Mouse (Mus musculus) midbrain, embryonic 12.5 days (tissue): ENCODE data around the gene Exosc10. TPM values are rescaled to one million over a fixed set of nuclear protein-coding genes. Genes with fewer than 3 reads are reported as not detected.

Source experiments
- ATAC-seq: fragments of 200-750 bp; cut with Nextera tagmentation; 2 replicates; pipeline ENCODE4 v1.8.0; 2017; ENCODE audit warnings: low read depth, moderate TSS enrichment, moderate library complexity; ENCODE audit not compliant: low FRiP score
- H3K27ac ChIP-seq: fragments of 300-500 bp; sonication (generic); replicated peaks from 2 replicates; pipeline ENCODE4 v1.5.1; 2016; ENCODE audit warnings: mild to moderate bottlenecking
- H3K27me3 ChIP-seq: fragments of 300-500 bp; sonication (generic); 2 replicates; pipeline ENCODE4 v1.6.1; 2016; ENCODE audit warnings: mild to moderate bottlenecking
- H3K36me3 ChIP-seq: fragments of 300-500 bp; sonication (generic); 2 replicates; pipeline ENCODE4 v1.6.1; 2016
- H3K4me1 ChIP-seq: fragments of 300-500 bp; sonication (generic); 2 replicates; pipeline ENCODE4 v1.6.1; 2016
- H3K4me2 ChIP-seq: fragments of 300-500 bp; sonication (generic); replicated peaks from 2 replicates; pipeline ENCODE4 v1.6.1; 2016; ENCODE audit warnings: mild to moderate bottlenecking, moderate library complexity
- H3K4me3 ChIP-seq: fragments of 300-500 bp; sonication (generic); 2 replicates; pipeline ENCODE4 v1.5.1; 2016; ENCODE audit warnings: mild to moderate bottlenecking
- H3K9ac ChIP-seq: fragments of 300-500 bp; sonication (generic); replicated peaks from 2 replicates; pipeline ENCODE4 v1.6.1; 2016; ENCODE audit warnings: mild to moderate bottlenecking, moderate library complexity
- H3K9me3 ChIP-seq: fragments of 300-500 bp; sonication (generic); 2 replicates; pipeline ENCODE4 v1.6.1; 2016; ENCODE audit warnings: mild to moderate bottlenecking
- WGBS: fragments of 180-500 bp; shearing (Covaris S2); methylation state at CpG from one replicate; pipeline ENCODE4 v1.1.7; 2016; 5-methylcytosine and 5-hydroxymethylcytosine counted together
- polyA plus RNA-seq: library from polyadenylated mRNA; unstranded; fragments of >200 nt; fragmentation: Nextera tagmentation; extraction: Ambion mirVana; gene quantifications from 2 replicates; pipeline ENCODE4 v1.2.1, GENCODE M21; 2016

Exosc10 gene
- polyA plus RNA-seq, 1 experiment from 2014 or later: 96.4 TPM

DNA sequence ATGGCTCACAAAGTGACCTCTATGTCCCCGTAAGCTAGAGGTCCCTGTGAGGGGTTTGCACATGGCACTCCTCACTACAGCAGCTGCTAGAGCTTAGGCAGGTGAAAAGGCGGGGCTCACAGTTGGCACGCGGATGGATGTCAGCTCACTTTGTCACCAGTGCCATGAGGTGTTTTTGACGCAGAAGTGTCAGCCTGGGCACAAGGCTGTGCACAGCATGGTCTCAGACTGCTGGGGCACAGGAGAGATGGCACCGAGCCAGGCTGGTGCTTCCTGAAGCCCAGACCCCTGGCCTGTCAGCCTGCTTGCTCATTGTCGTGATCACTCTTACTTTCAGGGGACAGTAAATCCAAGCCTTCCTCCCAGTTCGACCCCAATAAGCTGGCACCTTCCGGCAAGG lies 22.5 kb downstream of the Exosc10 start:
- Histone ChIP-seq H3K9me3 (no peaks in the 10 kb centered on the region), H3K4me2 (no peak overlapping the region), H3K4me1 (no peaks in the 10 kb centered on the region), H3K36me3 (peaks cover 77% of the 10 kb centered on the region), H3K27me3 (no peaks in the 10 kb centered on the region), H3K9ac (no peak overlapping the region), H3K27ac (no peak overlapping the region), H3K4me3 (no peak overlapping the region)
- no peak for ATAC-seq
- WGBS: 95% methylated on average over 9 of the region's 9 CpGs

DNA sequence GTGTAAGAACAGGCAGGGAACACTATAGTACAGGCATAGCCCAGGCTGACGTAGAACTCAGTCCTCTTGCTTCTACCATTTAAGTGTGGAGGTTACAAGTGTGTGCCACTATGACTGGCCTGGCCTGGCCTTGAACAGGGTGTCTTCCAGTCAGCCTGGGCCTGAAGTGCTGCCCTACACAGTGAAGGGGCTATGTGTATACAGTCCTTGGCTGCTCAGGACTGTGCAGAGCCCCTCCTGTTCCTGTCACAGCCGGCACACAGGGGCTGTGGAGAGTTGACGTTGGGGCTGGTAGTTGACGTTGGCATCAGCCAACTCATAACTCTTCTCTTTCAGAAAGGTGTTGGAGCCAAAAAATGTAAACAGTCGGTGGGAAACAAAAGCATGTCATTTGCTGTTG lies 23.2 kb downstream of the Exosc10 start:
- no peak overlapping the region for H3K4me3 ChIP-seq
- H3K4me1 ChIP-seq: no peaks in the 10 kb centered on the region
- no peaks in the 10 kb centered on the region for H3K9me3 ChIP-seq
- H3K36me3 ChIP-seq: peaks cover 70% of the 10 kb centered on the region
- 94% methylated on average over 5 of the region's 5 CpGs for WGBS
- H3K27ac ChIP-seq: no peak overlapping the region
- H3K27me3 ChIP-seq: no peaks in the 10 kb centered on the region
- no peak overlapping the region for H3K9ac ChIP-seq
- no peak overlapping the region for H3K4me2 ChIP-seq
- no peak for ATAC-seq

DNA sequence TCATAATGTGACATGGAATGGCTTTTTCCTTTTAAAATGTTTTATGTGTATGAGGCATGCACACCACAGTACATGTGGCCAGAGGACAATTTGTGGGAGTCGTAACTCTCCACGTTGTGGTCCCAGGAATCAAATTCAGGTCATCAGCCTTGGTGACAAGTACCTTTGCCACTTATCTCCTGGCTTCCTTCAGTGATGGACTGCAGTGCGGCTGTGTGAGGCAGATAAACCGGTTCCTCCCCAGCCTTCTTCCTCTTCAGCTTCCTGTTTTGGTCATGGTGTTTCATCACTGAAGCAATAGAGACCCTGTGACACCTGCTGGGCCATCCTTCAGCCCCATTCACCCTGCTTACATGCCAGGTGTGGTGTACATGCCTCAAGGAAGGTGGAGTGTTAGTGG lies 25.0 kb downstream of the Exosc10 start:
- H3K27ac ChIP-seq: no peak overlapping the region
- no peaks in the 10 kb centered on the region for H3K27me3 ChIP-seq
- H3K4me1 ChIP-seq: no peaks in the 10 kb centered on the region
- peaks cover 52% of the 10 kb centered on the region for H3K36me3 ChIP-seq
- ATAC-seq: no peak
- no peak overlapping the region for H3K4me3 ChIP-seq
- H3K4me2 ChIP-seq: no peak overlapping the region
- no peak overlapping the region for H3K9ac ChIP-seq
- no peaks in the 10 kb centered on the region for H3K9me3 ChIP-seq
- WGBS: 88% methylated on average over 4 of the region's 4 CpGs

DNA sequence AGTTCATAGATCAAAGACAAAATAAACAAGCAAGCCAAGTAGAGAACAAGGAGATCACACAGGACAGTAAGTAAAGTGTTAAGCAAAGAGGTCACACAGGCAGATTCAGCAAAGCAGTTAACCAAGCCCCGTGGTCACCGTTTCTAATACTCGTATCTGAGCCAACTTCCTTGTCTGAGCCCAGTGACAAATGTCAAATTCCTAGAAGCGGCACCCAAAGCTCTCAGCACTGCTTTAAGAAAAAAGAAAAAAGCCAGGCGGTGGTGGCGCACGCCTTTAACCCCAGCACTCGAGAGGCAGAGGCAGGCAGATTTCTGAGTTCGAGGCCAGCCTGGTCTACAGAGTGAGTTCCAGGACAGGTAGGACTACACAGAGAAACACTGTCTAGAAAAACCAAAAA lies 28.4 kb downstream of the Exosc10 start:
- Histone ChIP-seq H3K9me3 (no peaks in the 10 kb centered on the region), H3K36me3 (peaks cover 18% of the 10 kb centered on the region), H3K27ac (no peak overlapping the region), H3K4me3 (no peak overlapping the region), H3K27me3 (no peaks in the 10 kb centered on the region), H3K9ac (no peak overlapping the region), H3K4me1 (peaks cover 3% of the 10 kb centered on the region), H3K4me2 (no peak overlapping the region)
- ATAC-seq: no peak
- 89% methylated on average over 9 of the region's 9 CpGs for WGBS

DNA sequence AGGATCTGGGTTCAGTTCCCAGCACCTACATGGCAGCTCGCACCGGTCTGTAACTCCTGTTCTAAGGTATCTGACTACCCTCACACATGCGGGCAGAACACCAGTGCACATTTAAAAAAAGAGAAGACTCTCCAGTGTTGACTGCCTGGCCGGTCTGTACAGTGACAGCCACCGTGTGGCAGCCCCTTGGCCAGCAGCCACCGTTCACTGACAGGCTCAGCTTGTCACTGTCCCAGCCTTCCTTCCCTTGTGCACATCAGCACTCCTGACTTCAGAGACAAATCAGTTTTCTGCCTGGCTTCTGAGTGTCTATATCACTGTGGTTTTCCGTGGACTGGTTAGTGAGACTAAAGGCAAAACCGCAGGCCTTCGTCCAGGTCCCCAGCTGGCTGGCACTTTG lies 30.6 kb downstream of the Exosc10 start:
- Histone ChIP-seq H3K9me3 (no peaks in the 10 kb centered on the region), H3K4me2 (no peak overlapping the region), H3K4me1 (peaks cover 18% of the 10 kb centered on the region), H3K4me3 (no peak overlapping the region), H3K27ac (no peak overlapping the region), H3K9ac (no peak overlapping the region), H3K27me3 (no peaks in the 10 kb centered on the region), H3K36me3 (peaks cover 10% of the 10 kb centered on the region)
- no peak for ATAC-seq
- WGBS: 87% methylated on average over 9 of the region's 9 CpGs

DNA sequence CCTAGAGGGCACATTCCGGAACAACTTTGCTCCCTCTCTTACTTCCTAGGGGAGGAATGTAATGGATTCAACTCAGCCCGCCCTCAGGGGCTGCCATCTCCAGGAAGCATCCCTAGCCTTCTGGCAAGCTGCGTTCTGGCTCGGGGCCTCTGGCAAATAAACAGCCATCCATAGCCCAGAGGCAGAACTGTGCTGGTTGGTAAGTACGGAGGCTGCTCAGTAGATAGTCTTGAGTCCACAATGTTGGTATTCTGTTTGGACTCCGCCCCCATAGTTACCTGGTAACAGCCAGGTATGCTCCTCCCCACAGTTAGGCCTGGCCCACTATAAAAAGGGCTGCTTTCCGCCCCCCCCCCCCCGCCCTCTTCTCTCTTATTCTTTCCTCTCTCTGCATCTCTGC lies 31.3 kb downstream of the Exosc10 start:
- Histone ChIP-seq H3K27ac (no peak overlapping the region), H3K36me3 (peaks cover 17% of the 10 kb centered on the region), H3K4me2 (no peak overlapping the region), H3K9me3 (no peaks in the 10 kb centered on the region), H3K4me1 (peaks cover 18% of the 10 kb centered on the region), H3K27me3 (no peaks in the 10 kb centered on the region), H3K9ac (no peak overlapping the region), H3K4me3 (no peak overlapping the region)
- 61% methylated on average over 7 of the region's 8 CpGs for WGBS
- no peak for ATAC-seq

DNA sequence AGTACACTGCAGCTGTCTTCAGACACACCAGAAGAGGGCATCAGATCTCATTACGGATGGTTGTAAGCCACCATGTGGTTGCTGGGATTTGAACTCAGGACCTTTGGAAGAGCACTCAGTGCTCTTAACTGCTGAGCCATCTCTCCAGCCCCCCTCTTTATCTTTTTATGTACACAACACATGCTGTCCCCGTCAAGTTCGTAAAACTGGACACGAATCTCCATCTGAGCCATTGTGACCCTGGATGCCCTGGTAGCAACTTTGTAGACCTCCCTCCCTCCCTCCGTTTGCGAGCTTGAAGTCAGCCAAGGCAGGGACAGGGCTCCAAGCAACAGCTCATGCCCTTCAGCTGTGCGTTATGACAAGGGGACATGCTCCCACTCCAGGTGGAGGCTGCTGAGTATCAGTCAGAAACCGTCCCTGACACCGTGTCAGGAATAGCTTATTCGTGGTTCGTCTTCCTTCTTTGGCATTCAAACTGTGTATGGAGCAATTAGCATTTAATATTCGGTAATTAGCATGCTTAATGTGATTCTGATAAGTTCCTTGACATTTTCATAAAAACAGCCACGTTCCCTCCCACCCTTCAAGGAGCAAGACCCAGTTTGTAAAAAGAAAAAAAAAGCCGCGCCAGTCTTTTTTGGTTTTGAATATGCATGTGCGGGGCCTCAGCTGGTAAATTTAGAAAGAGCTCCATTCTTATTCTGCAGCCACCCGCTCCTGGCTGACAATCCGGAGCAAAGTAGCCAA lies 32.4 kb downstream of the Exosc10 start:
- Histone ChIP-seq H3K27me3 (no peaks in the 10 kb centered on the region), H3K4me1 (peaks cover 19% of the 10 kb centered on the region), H3K9me3 (no peaks in the 10 kb centered on the region), H3K27ac (peak overlapping the region; percentile 75), H3K36me3 (peaks cover 28% of the 10 kb centered on the region), H3K9ac (peak overlapping the region; percentile 48), H3K4me2 (peak overlapping the region; percentile 71), H3K4me3 (peak overlapping the region; percentile 82)
- 7% methylated on average over 18 of the region's 18 CpGs for WGBS
- no peak; the same call in 1 of the 2 replicates for ATAC-seq

DNA sequence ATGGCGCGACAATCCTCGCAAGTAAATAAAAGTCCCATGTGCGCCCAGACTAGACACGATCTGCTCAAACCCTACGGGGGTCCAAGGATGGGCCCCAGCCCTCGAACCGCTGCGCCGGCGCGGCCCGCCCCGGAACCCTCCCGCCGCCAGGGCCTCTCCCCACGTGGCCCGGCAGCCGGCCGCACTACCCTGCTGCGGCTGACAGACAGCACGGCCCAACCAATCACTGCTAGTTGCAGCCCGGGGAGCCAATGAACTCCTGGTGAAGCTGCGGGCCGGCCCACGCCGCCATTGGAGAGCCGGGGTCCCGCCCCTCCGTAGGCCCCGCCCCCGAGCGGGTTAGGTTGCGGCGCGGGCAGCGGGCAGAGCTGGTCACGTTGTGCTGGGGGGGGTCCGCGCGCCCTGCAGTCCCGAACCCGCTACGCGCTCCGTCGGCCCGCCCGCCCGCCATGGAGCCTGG lies 33.0 kb downstream of the Exosc10 start, which contains the start of gene Srm:
Srm (plus strand) TSS at position 333 of the 460 bp plus-strand sequence.
- Histone ChIP-seq H3K27me3 (no peaks in the 10 kb centered on the region), H3K4me2 (peak within 1 kb of the TSS; percentile 71), H3K9ac (peak within 1 kb of the TSS; percentile 73), H3K27ac (peak within 1 kb of the TSS; percentile 75), H3K36me3 (peaks cover 34% of the 10 kb centered on the region), H3K4me3 (peak within 1 kb of the TSS; percentile 82), H3K4me1 (peaks cover 21% of the 10 kb centered on the region), H3K9me3 (no peaks in the 10 kb centered on the region)
- under 1% methylated on average over 40 of the region's 50 CpGs for WGBS
- peak; percentile 100 for ATAC-seq

DNA sequence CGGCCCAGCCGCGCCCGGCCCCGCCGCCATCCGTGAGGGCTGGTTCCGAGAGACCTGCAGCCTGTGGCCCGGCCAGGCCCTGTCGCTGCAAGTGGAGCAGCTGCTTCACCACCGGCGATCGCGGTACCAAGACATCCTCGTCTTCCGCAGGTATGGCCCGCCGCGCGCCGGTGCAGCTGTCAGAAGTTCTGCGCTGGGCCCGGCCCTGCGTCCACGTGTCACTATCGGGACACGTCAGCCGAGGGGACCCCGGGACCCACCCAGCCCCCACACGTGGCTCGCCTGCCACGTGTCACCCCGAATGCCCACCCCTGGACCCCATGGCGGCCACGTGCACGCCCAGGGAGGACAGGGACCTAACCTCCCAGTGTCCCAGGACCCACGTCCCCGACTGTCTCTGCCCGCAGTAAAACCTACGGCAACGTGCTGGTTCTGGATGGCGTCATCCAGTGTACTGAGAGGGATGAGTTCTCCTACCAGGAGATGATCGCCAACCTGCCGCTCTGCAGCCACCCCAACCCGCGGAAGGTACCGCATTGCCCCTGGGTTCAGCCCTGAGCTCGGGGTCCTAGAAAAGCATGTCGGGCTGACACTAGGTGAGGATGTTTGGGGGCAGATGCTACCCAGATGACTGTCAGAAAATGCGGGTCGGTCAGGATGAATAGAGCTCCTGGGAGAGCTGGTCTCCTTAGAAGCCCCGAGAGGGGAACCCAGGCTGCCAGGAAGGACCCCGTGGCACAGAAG lies 33.6 kb downstream of the Exosc10 start:
- Histone ChIP-seq H3K9me3 (no peaks in the 10 kb centered on the region), H3K9ac (peak overlapping the region; percentile 73), H3K4me2 (peak overlapping the region; percentile 71), H3K36me3 (peaks cover 40% of the 10 kb centered on the region), H3K4me3 (peak overlapping the region; percentile 82), H3K4me1 (peaks cover 21% of the 10 kb centered on the region), H3K27me3 (no peaks in the 10 kb centered on the region), H3K27ac (no peak overlapping the region)
- under 1% methylated on average over 53 of the region's 53 CpGs for WGBS
- peak; percentile 39; the same call in 1 of the 2 replicates for ATAC-seq

DNA sequence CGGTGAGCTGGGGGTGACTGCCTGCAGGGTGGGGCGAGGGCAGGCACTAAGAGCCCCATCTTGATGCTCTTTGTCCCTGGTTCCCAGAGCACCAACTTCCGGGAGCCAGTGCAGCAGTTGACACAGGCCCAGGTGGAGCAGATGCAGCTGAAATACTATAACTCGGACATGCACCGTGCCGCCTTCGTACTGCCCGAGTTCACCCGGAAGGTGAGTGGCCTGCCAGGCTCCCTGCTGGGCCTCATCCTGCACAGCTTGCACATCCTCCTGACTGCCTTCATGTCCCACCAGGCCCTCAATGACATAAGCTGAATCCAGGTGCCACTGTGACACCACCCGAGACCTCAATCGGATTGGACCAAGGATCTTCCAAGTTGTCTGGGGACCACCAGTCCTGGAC lies 35.8 kb downstream of the Exosc10 start:
- no peaks in the 10 kb centered on the region for H3K27me3 ChIP-seq
- H3K9me3 ChIP-seq: no peaks in the 10 kb centered on the region
- peaks cover 58% of the 10 kb centered on the region for H3K36me3 ChIP-seq
- no peak overlapping the region for H3K27ac ChIP-seq
- no peak for ATAC-seq
- no peak overlapping the region for H3K9ac ChIP-seq
- H3K4me1 ChIP-seq: peaks cover 21% of the 10 kb centered on the region
- no peak overlapping the region for H3K4me2 ChIP-seq
- no peak overlapping the region for H3K4me3 ChIP-seq
- WGBS: 94% methylated on average over 11 of the region's 11 CpGs

DNA sequence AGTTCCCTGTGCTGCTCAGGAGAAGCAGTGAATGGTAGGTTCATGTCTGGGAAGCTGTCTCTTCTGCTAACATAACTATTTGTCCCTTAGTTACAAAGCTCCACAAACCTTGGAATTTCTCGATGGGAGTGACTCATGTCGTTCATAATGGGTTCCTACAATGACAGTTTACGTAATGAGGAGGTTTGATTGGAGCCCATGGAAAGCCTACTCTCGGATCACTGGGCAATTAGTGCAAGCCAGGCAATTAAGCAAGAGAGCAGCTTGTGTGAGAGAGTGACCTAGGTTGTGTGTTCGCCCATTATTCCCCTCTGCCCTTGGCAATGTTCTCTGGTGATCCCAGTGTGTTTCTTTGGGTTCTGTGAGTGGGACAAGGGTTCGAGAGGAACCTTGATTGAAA lies 37.7 kb downstream of the Exosc10 start:
- Histone ChIP-seq H3K36me3 (peaks cover 59% of the 10 kb centered on the region), H3K9ac (no peak overlapping the region), H3K9me3 (no peaks in the 10 kb centered on the region), H3K27me3 (no peaks in the 10 kb centered on the region), H3K4me1 (peaks cover 18% of the 10 kb centered on the region), H3K27ac (no peak overlapping the region), H3K4me2 (no peak overlapping the region), H3K4me3 (no peak overlapping the region)
- WGBS: 83% methylated on average over 6 of the region's 6 CpGs
- ATAC-seq: no peak

DNA sequence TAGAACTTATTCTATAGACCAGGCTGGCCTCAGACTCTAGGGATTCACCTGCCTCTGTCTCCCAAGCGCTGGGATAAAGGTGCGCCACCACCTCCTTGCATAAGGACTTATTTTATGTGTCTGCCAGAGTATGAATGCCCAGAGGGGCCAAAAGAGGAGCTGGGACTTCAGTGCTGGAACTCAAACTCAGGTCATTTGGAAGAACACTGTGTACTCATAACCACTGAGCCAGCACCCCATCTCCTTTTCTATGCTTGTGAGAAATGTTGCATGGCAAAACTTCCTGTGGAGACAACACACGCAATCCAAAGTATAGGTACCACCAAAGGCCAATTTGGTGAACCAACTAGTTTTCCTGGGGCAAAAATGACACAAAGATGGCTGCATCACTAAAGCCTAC lies 38.5 kb downstream of the Exosc10 start:
- peaks cover 59% of the 10 kb centered on the region for H3K36me3 ChIP-seq

More for the DNA sequence above, 38.5 kb downstream of the Exosc10 start:
- H3K9ac ChIP-seq: no peak overlapping the region
- H3K9me3 ChIP-seq: no peaks in the 10 kb centered on the region
- H3K27me3 ChIP-seq: no peaks in the 10 kb centered on the region
- H3K4me2 ChIP-seq: no peak overlapping the region
- no peak overlapping the region for H3K4me3 ChIP-seq
- 94% methylated on average over 3 of the region's 3 CpGs for WGBS
- H3K27ac ChIP-seq: no peak overlapping the region
- H3K4me1 ChIP-seq: peaks cover 18% of the 10 kb centered on the region
- ATAC-seq: no peak
